Mouse (Mus musculus) heart, adult 18-20 months (tissue): ENCODE measurements at regions not wholly inside any gene's neighbourhood (a gene's known extent, or its start where the extent isn't known, plus 50 kb on each side); places are given as distances from the start of the nearest gene placed in this dataset.
A peak's percentile ranks its signal among the peaks of the same experiment; 100 is the strongest.

Source experiments
- DNase-seq, 2 experiments: peaks; one replicate each; pipeline ENCODE4 v3.0.0; 2021 to 2022; ENCODE audit warnings: mixed read lengths in 1 of 2

GRCm38 (mm10) chr3:10697698-10698452 lies 362.4 kb upstream of the Gm38303 start:
- no peak for DNase-seq

- no peak for DNase-seq
These were observed 350.0 kb upstream of the Gm38303 start for GRCm38 (mm10) chr3:10685501-10685951.

- DNase-seq, result peak in 1 of 2 experiments; percentile 12
These were observed 349.5 kb upstream of the Gm38303 start for GRCm38 (mm10) chr3:10684885-10685500.

GRCm38 (mm10) chr3:10681938-10682337 lies 346.5 kb upstream of the Gm38303 start:
- DNase-seq, result no peak

- no peak for DNase-seq
These were observed 312.6 kb upstream of the Gm38303 start for GRCm38 (mm10) chr3:10647975-10648511.
